Mouse (Mus musculus) lung, adult 2 months (tissue): ENCODE measurements around the gene Cxcl16.

Experiments
- CTCF ChIP-seq: fragments of 200-500 bp; IDR thresholded peaks from 2 replicates; pipeline ENCODE4 v1.5.1; 2011; ENCODE audit warnings: mild to moderate bottlenecking, low read length, control low read depth; ENCODE audit not compliant: insufficient read depth
- POLR2A ChIP-seq: fragments of 200-500 bp; IDR thresholded peaks from 2 replicates; pipeline ENCODE4 v1.6.1; 2011; ENCODE audit warnings: low read depth, mild to moderate bottlenecking, control low read depth, low read length, borderline replicate concordance; ENCODE audit errors: extremely low read depth

- TF ChIP-seq CTCF (no peak), POLR2A (no peak)
These were observed 19.1 kb downstream of the Cxcl16 start for GRCm38 (mm10) chr11:70440637-70441036.
